Mouse (Mus musculus): ENCODE results near the gene Frmd7. TPM values are rescaled to one million over a fixed set of nuclear protein-coding genes. Genes with fewer than 3 reads are reported as not detected.

Gene Frmd7
- polyA plus RNA-seq, 1 experiment: 0.63 TPM

GRCm38 (mm10) chrX:50948633-50949032, 6.1 kb upstream of the Frmd7 start:
- TF ChIP-seq POLR2A (IDR thresholded peaks at IDR 0.05; ENCODE audit: extremely low read depth, insufficient read depth, low read length) (no peak), CTCF (IDR thresholded peaks at IDR 0.05; ENCODE audit: extremely low read depth, insufficient read depth, low read length) (no peak)
- Histone ChIP-seq H3K27ac (ENCODE audit: insufficient read depth, low read length) (no peak overlapping the region), H3K4me3 (ENCODE audit: insufficient read depth, low read length) (no peak overlapping the region), H3K4me1 (ENCODE audit: control insufficient read depth, insufficient read depth, low read length) (no peaks in the 10 kb centered on the region)

- Histone ChIP-seq H3K4me1 (ENCODE audit: control insufficient read depth, insufficient read depth, low read length) (no peaks in the 10 kb centered on the region), H3K27ac (ENCODE audit: insufficient read depth, low read length) (no peak overlapping the region)
These were observed 5.6 kb upstream of the Frmd7 start for GRCm38 (mm10) chrX:50948116-50948515.

GRCm38 (mm10) chrX:50937117-50937516, 5.4 kb downstream of the Frmd7 start:
- Histone ChIP-seq H3K4me1 (ENCODE audit: control insufficient read depth, insufficient read depth, low read length) (no peaks in the 10 kb centered on the region), H3K27ac (ENCODE audit: insufficient read depth, low read length) (no peak overlapping the region), H3K4me3 (ENCODE audit: insufficient read depth, low read length) (no peak overlapping the region)
- TF ChIP-seq CTCF (IDR thresholded peaks at IDR 0.05; ENCODE audit: extremely low read depth, insufficient read depth, low read length) (no peak), POLR2A (IDR thresholded peaks at IDR 0.05; ENCODE audit: extremely low read depth, insufficient read depth, low read length) (no peak)

More at GRCm38 (mm10) chrX:50948116-50948515, 5.6 kb upstream of the Frmd7 start:
- TF ChIP-seq POLR2A (IDR thresholded peaks at IDR 0.05; ENCODE audit: extremely low read depth, insufficient read depth, low read length) (no peak), CTCF (IDR thresholded peaks at IDR 0.05; ENCODE audit: extremely low read depth, insufficient read depth, low read length) (no peak)
- no peak overlapping the region for H3K4me3 ChIP-seq (ENCODE audit: insufficient read depth, low read length)

- Histone ChIP-seq H3K4me3 (ENCODE audit: insufficient read depth, low read length) (no peak overlapping the region), H3K27ac (ENCODE audit: insufficient read depth, low read length) (no peak overlapping the region)
- TF ChIP-seq POLR2A (IDR thresholded peaks at IDR 0.05; ENCODE audit: extremely low read depth, insufficient read depth, low read length) (no peak), CTCF (IDR thresholded peaks at IDR 0.05; ENCODE audit: extremely low read depth, insufficient read depth, low read length) (no peak)
These were observed 12.2 kb downstream of the Frmd7 start for GRCm38 (mm10) chrX:50930309-50930708.

GRCm38 (mm10) chrX:50926893-50927545, 15.5 kb downstream of the Frmd7 start:
- TF ChIP-seq CTCF (IDR thresholded peaks at IDR 0.05; ENCODE audit: extremely low read depth, insufficient read depth, low read length): no peak
- TF ChIP-seq POLR2A (IDR thresholded peaks at IDR 0.05; ENCODE audit: extremely low read depth, insufficient read depth, low read length): no peak
- no peaks in the 10 kb centered on the region for H3K4me1 ChIP-seq (ENCODE audit: control insufficient read depth, insufficient read depth, low read length)
- H3K4me3 ChIP-seq (ENCODE audit: insufficient read depth, low read length): no peak overlapping the region
- no peak overlapping the region for H3K27ac ChIP-seq (ENCODE audit: insufficient read depth, low read length)

More at GRCm38 (mm10) chrX:50930309-50930708, 12.2 kb downstream of the Frmd7 start:
- no peaks in the 10 kb centered on the region for H3K4me1 ChIP-seq (ENCODE audit: control insufficient read depth, insufficient read depth, low read length)

GRCm38 (mm10) chrX:50924629-50925364, 17.7 kb downstream of the Frmd7 start:
- TF ChIP-seq CTCF (IDR thresholded peaks at IDR 0.05; ENCODE audit: extremely low read depth, insufficient read depth, low read length) (peak; percentile 35; the same call in 1 of the 2 replicates), POLR2A (IDR thresholded peaks at IDR 0.05; ENCODE audit: extremely low read depth, insufficient read depth, low read length) (no peak)
- no peak overlapping the region for H3K27ac ChIP-seq (ENCODE audit: insufficient read depth, low read length)
- H3K4me1 ChIP-seq (ENCODE audit: control insufficient read depth, insufficient read depth, low read length): no peaks in the 10 kb centered on the region
- H3K4me3 ChIP-seq (ENCODE audit: insufficient read depth, low read length): no peak overlapping the region

GRCm38 (mm10) chrX:50918754-50919153, 23.8 kb downstream of the Frmd7 start:
- Histone ChIP-seq H3K4me3 (ENCODE audit: insufficient read depth, low read length) (no peak overlapping the region), H3K4me1 (ENCODE audit: control insufficient read depth, insufficient read depth, low read length) (no peaks in the 10 kb centered on the region), H3K27ac (ENCODE audit: insufficient read depth, low read length) (no peak overlapping the region)
- TF ChIP-seq CTCF (IDR thresholded peaks at IDR 0.05; ENCODE audit: extremely low read depth, insufficient read depth, low read length) (no peak), POLR2A (IDR thresholded peaks at IDR 0.05; ENCODE audit: extremely low read depth, insufficient read depth, low read length) (no peak)

GRCm38 (mm10) chrX:50917389-50917788, 25.1 kb downstream of the Frmd7 start:
- Histone ChIP-seq H3K4me3 (ENCODE audit: insufficient read depth, low read length) (no peak overlapping the region), H3K4me1 (ENCODE audit: control insufficient read depth, insufficient read depth, low read length) (no peaks in the 10 kb centered on the region), H3K27ac (ENCODE audit: insufficient read depth, low read length) (no peak overlapping the region)
- TF ChIP-seq POLR2A (IDR thresholded peaks at IDR 0.05; ENCODE audit: extremely low read depth, insufficient read depth, low read length): no peak
- no peak for TF ChIP-seq CTCF (IDR thresholded peaks at IDR 0.05; ENCODE audit: extremely low read depth, insufficient read depth, low read length)

- TF ChIP-seq CTCF (IDR thresholded peaks at IDR 0.05; ENCODE audit: extremely low read depth, insufficient read depth, low read length): no peak
- no peak for TF ChIP-seq POLR2A (IDR thresholded peaks at IDR 0.05; ENCODE audit: extremely low read depth, insufficient read depth, low read length)
- H3K4me3 ChIP-seq (ENCODE audit: insufficient read depth, low read length): no peak overlapping the region
- H3K4me1 ChIP-seq (ENCODE audit: control insufficient read depth, insufficient read depth, low read length): no peaks in the 10 kb centered on the region
- H3K27ac ChIP-seq (ENCODE audit: insufficient read depth, low read length): no peak overlapping the region
These were observed 32.6 kb downstream of the Frmd7 start for GRCm38 (mm10) chrX:50909915-50910314.

GRCm38 (mm10) chrX:50903497-50903896, 39.0 kb downstream of the Frmd7 start:
- H3K27ac ChIP-seq (ENCODE audit: insufficient read depth, low read length): no peak overlapping the region
- H3K4me1 ChIP-seq (ENCODE audit: control insufficient read depth, insufficient read depth, low read length): no peaks in the 10 kb centered on the region
- TF ChIP-seq CTCF (IDR thresholded peaks at IDR 0.05; ENCODE audit: extremely low read depth, insufficient read depth, low read length): no peak
- TF ChIP-seq POLR2A (IDR thresholded peaks at IDR 0.05; ENCODE audit: extremely low read depth, insufficient read depth, low read length): no peak
- H3K4me3 ChIP-seq (ENCODE audit: insufficient read depth, low read length): no peak overlapping the region

All from cortical plate, adult 2 months (tissue).